Mouse (Mus musculus): ENCODE results near the gene Ifi213.
"Not testable (repeated sequence)": the region's sequence is repeated elsewhere in the genome, so short reads cannot be mapped to it uniquely, and the experiment has no call there.

DNA sequence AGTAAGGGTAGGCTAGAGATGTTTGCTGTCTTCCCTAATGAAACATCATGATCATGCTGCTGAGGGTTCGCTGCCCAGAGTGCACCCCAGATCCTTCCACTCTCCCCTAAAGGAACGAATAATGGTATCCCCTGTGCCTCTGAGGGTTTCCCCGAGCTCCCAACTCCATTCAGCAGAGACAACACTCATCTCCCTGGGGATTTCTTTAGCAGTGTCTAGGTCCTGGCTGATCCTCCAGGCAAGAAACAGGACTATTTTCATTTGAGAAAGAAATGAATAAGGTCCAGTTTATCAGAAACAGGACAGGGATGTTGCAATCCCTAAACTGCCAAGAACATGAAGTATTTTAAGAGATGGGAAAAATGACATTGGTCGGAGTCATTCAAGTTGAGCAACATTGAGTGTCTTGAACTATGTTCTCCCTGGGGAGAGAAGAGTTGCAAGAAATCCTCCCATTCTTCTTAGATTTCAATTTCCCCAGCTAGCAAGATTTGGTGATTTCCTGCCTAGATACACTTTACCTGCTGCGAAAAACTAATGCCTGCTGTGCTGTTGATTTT, 48.5 kb downstream of the Ifi213 start:
- not testable (repeated sequence) for TF ChIP-seq JUN (IDR thresholded peaks at IDR 0.05; ENCODE audit: insufficient read depth, low read depth, low read length); MAX (IDR thresholded peaks at IDR 0.05; ENCODE audit: low read length); MAZ (IDR thresholded peaks at IDR 0.05; ENCODE audit: low read depth, low read length); CTCF (conservative IDR thresholded peaks at IDR 0.05 in 1 of 2, IDR thresholded peaks at IDR 0.05 in 1 of 2; ENCODE audit: low read depth in 2 of 2, low read length in 2 of 2)

Data from CH12.LX (cell line).